Mouse (Mus musculus): ENCODE measurements around the gene Mfsd6l. TPM values are rescaled to one million over a fixed set of nuclear protein-coding genes. Genes with fewer than 3 reads are reported as not detected.

The Mfsd6l gene
- total RNA-seq, 2 experiments from 2014 or later: 0.16 TPM; not detected in 1

DNA sequence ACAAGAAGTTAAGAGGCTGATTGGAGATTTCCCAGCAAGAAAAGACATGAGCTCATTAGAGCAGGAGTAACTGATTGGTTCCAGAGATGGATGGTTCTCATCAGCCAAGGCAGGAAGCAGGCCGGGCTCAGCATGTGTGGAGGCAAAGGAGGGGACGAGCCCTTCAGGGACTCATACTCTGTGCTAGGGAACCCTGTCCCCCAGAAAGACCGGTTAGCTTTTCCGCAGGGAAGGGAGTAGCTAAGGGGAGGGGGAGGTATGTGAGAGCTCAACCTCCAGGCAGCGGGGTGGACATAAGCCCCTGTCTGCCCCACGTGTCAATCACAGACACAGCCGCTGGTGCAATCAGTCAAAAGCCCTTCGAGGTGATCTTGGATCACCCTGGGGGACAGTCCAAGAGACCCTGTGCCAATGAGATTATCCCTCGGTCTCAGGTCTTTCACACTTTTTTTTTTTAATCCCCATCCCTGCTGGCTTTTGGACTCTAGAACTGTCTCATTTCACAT is 45.6 kb downstream of the Mfsd6l start:
- DNase-seq (ENCODE audit: low spot score in 2 of 2): no peak

DNA sequence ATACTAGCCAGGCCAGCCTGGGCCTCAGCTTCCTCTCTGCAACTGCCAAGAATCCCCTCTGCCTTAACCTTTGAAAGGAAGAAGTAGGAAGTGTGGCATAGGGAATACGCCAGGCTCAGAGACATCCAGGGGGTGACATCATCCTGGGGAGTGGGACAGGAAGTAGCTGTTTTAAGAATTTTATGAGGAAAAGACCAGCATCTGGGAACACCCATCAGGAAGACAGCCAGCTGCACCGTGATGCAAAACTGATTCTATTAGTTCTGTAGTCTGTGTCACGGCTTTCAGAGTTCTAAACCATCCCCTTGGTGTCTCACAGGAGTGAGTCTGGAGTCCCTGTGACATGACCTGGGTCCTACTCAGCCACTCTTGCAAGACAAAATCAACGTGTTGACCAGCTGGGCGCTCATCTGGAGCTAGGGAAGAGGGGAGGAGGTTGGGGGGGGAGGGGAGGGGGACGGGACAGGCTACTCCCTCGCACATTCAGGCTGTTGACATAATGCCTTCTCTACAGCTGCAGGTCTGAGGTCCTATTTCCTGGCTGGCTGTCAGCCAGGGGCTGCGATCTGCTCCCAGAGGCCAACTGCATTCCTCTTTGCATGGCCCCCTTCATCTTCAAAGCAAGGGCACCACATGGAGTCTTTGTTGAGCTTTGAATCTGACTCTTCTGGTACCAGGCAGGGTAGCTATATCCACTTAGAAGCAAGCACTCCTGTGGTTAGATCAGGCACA is 46.4 kb downstream of the Mfsd6l start:
- no peak for DNase-seq (ENCODE audit: low spot score in 2 of 2)

GRCm38 (mm10) chr11:68607046-68607445 is 51.1 kb downstream of the Mfsd6l start:
- no peak for DNase-seq (ENCODE audit: low spot score in 2 of 2)

Other genes with a start within 250 kb of the Mfsd6l start
- 1 to 10 TPM; 7.1 to 7.4 TPM for gene Ntn1, start 155.4 kb upstream of the Mfsd6l start, total RNA-seq (2021)
- gene Pik3r5, start 124.1 kb upstream of the Mfsd6l start, total RNA-seq (2021): 1 to 10 TPM; 1.6 to 2.0 TPM
- 1 to 10 TPM; 3.5 to 3.8 TPM for gene Pik3r6, start 53.2 kb upstream of the Mfsd6l start, total RNA-seq (2021)
- 1 to 10 TPM in 1 of 2 experiments, under 1 TPM in 1; 0.57 to 1.8 TPM for gene Ccdc42, start 30.8 kb downstream of the Mfsd6l start, total RNA-seq (2021)
- gene Myh10, start 135.4 kb downstream of the Mfsd6l start, total RNA-seq (2021): 100 to 1,000 TPM; 138 to 147 TPM

All from layer of hippocampus, postnatal 14 days (tissue).